In the genomic region with DNA sequence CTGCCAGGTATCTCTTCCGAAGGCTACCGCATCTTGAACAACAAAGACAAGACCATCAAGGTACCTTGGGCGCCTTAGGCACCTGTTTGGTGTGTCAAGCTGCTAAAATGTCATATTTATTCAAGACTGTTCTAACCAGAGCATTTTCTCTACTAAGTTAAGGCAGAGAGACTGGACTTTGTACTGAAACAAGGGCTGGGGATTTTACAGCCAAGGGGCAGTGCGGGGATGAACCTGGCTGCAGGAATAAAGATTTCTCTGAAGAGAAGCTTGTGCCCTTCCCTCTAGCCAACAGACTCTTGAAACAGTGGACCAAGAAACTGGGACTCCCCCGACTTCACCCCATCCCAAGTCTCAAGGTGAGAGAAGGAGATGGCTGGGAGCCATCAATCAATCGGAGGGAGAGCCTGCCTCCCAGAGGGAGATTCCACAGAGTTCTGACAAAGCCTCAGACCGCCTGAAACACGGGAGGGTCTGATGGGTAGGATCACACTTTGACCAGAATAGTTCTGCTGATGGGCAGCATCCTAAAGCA, we compare ENCODE assay signal across 30 mouse cellular contexts. TPM values are rescaled to one million over a fixed set of nuclear protein-coding genes. Genes with fewer than 3 reads are reported as not detected.
DNase-seq lines count a peak whose midpoint lies in the region; ATAC-seq and TF ChIP-seq lines count a peak whose summit lies in the region.
"Had no signal": no experiment of that assay in that cellular context is flagged by ENCODE, and none has a peak within 500 bp of the region (broad histone marks: within the 10 kb centered on the region; RNA-seq: fewer than 3 reads in every experiment).

No protein-coding gene starts in this region.

- TF ChIP-seq CTCF in liver, adult 2 months (IDR thresholded peaks at IDR 0.05; ENCODE audit: low read depth, low read length): no peak
- TF ChIP-seq CTCF in liver, embryonic 14.5 days (IDR thresholded peaks at IDR 0.05; ENCODE audit: low read depth): no peak

- no peak overlapping the region for H3K27ac ChIP-seq in heart, embryonic 12.5 days (ENCODE audit: poor library complexity, severe bottlenecking)
- peak overlapping the region; percentile 61 for H3K27ac ChIP-seq in liver, adult 2 months (replicated peaks; ENCODE audit: insufficient read depth, low read depth, low read length)
- no peak overlapping the region for H3K27ac ChIP-seq in liver, embryonic 11.5 days (ENCODE audit: low read depth, low read length)
- peak overlapping the region; percentile 45 for H3K27ac ChIP-seq in intestine, embryonic 16.5 days (ENCODE audit: low read length)
- H3K27ac ChIP-seq in liver, embryonic 14.5 days: no peak overlapping the region
- H3K27ac ChIP-seq in hindbrain, embryonic 13.5 days: no peak overlapping the region
- H3K27ac ChIP-seq: hindbrain, embryonic 12.5 days; liver, embryonic 13.5 days had no signal

- H3K27me3 ChIP-seq in heart, embryonic 12.5 days (replicated peaks): peaks cover 42% of the 10 kb centered on the region
- H3K27me3 ChIP-seq in liver, adult 2 months (ENCODE audit: control insufficient read depth, insufficient read depth, low read length): no peaks in the 10 kb centered on the region
- peaks cover 15% of the 10 kb centered on the region for H3K27me3 ChIP-seq in liver, embryonic 11.5 days (replicated peaks; ENCODE audit: control insufficient read depth, insufficient read depth, low read length)
- H3K27me3 ChIP-seq in intestine, embryonic 16.5 days (replicated peaks; ENCODE audit: control insufficient read depth, insufficient read depth, low read length): no peaks in the 10 kb centered on the region
- H3K27me3 ChIP-seq in liver, embryonic 14.5 days (ENCODE audit: control insufficient read depth, insufficient read depth, low read length): peaks cover 5% of the 10 kb centered on the region
- peaks cover 31% of the 10 kb centered on the region for H3K27me3 ChIP-seq in hindbrain, embryonic 13.5 days
- H3K27me3 ChIP-seq: CH12.LX had no signal

- H3K4me3 ChIP-seq in heart, embryonic 12.5 days: no peak overlapping the region
- H3K4me3 ChIP-seq in liver, adult 2 months (ENCODE audit: insufficient read depth, low read depth, low read length): peak overlapping the region; percentile 13
- H3K4me3 ChIP-seq in liver, embryonic 11.5 days (ENCODE audit: low read depth, low read length): no peak overlapping the region
- H3K4me3 ChIP-seq in intestine, embryonic 16.5 days (ENCODE audit: low read length): 0 out of 2 replicates have a peak overlapping the region, but pooled peaks have one; percentile 3
- no peak overlapping the region for H3K4me3 ChIP-seq in liver, embryonic 14.5 days (ENCODE audit: insufficient read depth in 1 of 2, low read depth in 2 of 2, low read length in 2 of 2)
- H3K4me3 ChIP-seq in hindbrain, embryonic 13.5 days: no peak overlapping the region
- H3K4me3 ChIP-seq: megakaryocyte, embryonic 14.5 days had no signal

- no peak for TF ChIP-seq POLR2A in liver, adult 2 months (IDR thresholded peaks at IDR 0.05; ENCODE audit: extremely low read depth, insufficient read depth, low read length)

- 68% methylated on average over 8 of the region's 8 CpGs for WGBS in heart, embryonic 12.5 days
- 20% methylated on average over 8 of the region's 8 CpGs for WGBS in liver, adult 2 months
- 67% methylated on average over 8 of the region's 8 CpGs for WGBS in liver, embryonic 11.5 days
- WGBS in intestine, embryonic 16.5 days: 53% methylated on average over 8 of the region's 8 CpGs
- 63% methylated on average over 8 of the region's 8 CpGs for WGBS in liver, embryonic 14.5 days (ENCODE audit: insufficient replicate concordance)
- WGBS in hindbrain, embryonic 13.5 days: 78% methylated on average over 8 of the region's 8 CpGs

- peaks cover 13% of the 10 kb centered on the region; the same call in 1 of the 2 replicates for H3K79me2 ChIP-seq in liver, adult 2 months (ENCODE audit: control insufficient read depth, insufficient read depth, low read length)

- peaks cover 11% of the 10 kb centered on the region for H3K4me1 ChIP-seq in heart, embryonic 12.5 days (replicated peaks)
- peaks cover 17% of the 10 kb centered on the region; the same call in 1 of the 2 replicates for H3K4me1 ChIP-seq in liver, adult 2 months (ENCODE audit: control insufficient read depth, insufficient read depth, low read length)
- H3K4me1 ChIP-seq in liver, embryonic 11.5 days (replicated peaks; ENCODE audit: control insufficient read depth, insufficient read depth, low read length): peaks cover 14% of the 10 kb centered on the region
- peaks cover 33% of the 10 kb centered on the region for H3K4me1 ChIP-seq in intestine, embryonic 16.5 days (ENCODE audit: control insufficient read depth, insufficient read depth, low read length)
- peaks cover 3 to 8% of the 10 kb centered on the region in 2 experiments; a peak in 3 of 4 replicates for H3K4me1 ChIP-seq in liver, embryonic 14.5 days (replicated peaks; ENCODE audit: control insufficient read depth in 2 of 2, insufficient read depth in 2 of 2, low read length in 1 of 2)
- peaks cover 9% of the 10 kb centered on the region for H3K4me1 ChIP-seq in hindbrain, embryonic 13.5 days (replicated peaks)

- ATAC-seq in heart, embryonic 12.5 days (ENCODE audit: insufficient number of reproducible peaks, low FRiP score): no peak
- no peak for ATAC-seq in liver, embryonic 11.5 days (replicated peaks; ENCODE audit: low FRiP score)
- ATAC-seq in intestine, embryonic 16.5 days: peak; percentile 24
- no peak for ATAC-seq in liver, embryonic 14.5 days (ENCODE audit: insufficient read depth)
- ATAC-seq in hindbrain, embryonic 13.5 days (ENCODE audit: low FRiP score): no peak
- ATAC-seq: forebrain, embryonic 14.5 days; lung, postnatal 0 days had no signal

- H3K4me2 ChIP-seq in heart, embryonic 12.5 days: no peak overlapping the region
- no peak overlapping the region for H3K4me2 ChIP-seq in liver, embryonic 11.5 days
- peak overlapping the region; percentile 81 for H3K4me2 ChIP-seq in intestine, embryonic 16.5 days (ENCODE audit: low read depth, low read length)
- peak overlapping the region; percentile 18; the same call in 1 of the 2 replicates for H3K4me2 ChIP-seq in liver, embryonic 14.5 days (ENCODE audit: low read depth)
- no peak overlapping the region for H3K4me2 ChIP-seq in hindbrain, embryonic 13.5 days

- no peak overlapping the region for H3K9ac ChIP-seq in heart, embryonic 12.5 days
- peak overlapping the region; percentile 39 for H3K9ac ChIP-seq in liver, adult 2 months (ENCODE audit: low read depth, low read length)
- no peak overlapping the region for H3K9ac ChIP-seq in liver, embryonic 11.5 days (ENCODE audit: low read depth, low read length)
- H3K9ac ChIP-seq in intestine, embryonic 16.5 days (ENCODE audit: low read depth, low read length): peak overlapping the region; percentile 56; the same call in 1 of the 2 replicates
- H3K9ac ChIP-seq in liver, embryonic 14.5 days (replicated peaks): no peak overlapping the region
- H3K9ac ChIP-seq in hindbrain, embryonic 13.5 days: no peak overlapping the region

- H3K9me3 ChIP-seq in heart, embryonic 12.5 days (replicated peaks): no peaks in the 10 kb centered on the region
- H3K9me3 ChIP-seq in liver, embryonic 11.5 days (ENCODE audit: control insufficient read depth, low read length): no peaks in the 10 kb centered on the region
- H3K9me3 ChIP-seq in intestine, embryonic 16.5 days (ENCODE audit: control insufficient read depth, low read length): no peaks in the 10 kb centered on the region
- no peaks in the 10 kb centered on the region for H3K9me3 ChIP-seq in liver, embryonic 14.5 days (ENCODE audit: control insufficient read depth, low read length)
- no peaks in the 10 kb centered on the region for H3K9me3 ChIP-seq in hindbrain, embryonic 13.5 days
- H3K9me3 ChIP-seq: heart, embryonic 10.5 days; hindbrain, embryonic 12.5 days; liver, embryonic 13.5 days; megakaryocyte, embryonic 14.5 days had no signal

- peak; percentile 85 for DNase-seq in heart, adult 11 months
- peak; percentile 85 for DNase-seq in liver, adult 2 months (ENCODE audit: extremely low read depth, low read depth, low spot score)
- DNase-seq in liver, embryonic 11.5 days (ENCODE audit: low spot score): no peak
- DNase-seq in liver, embryonic 14.5 days (ENCODE audit: low read depth in 3 of 3, low spot score in 3 of 3): no peak
- no peak for DNase-seq in adrenal gland, postnatal 25 days
- DNase-seq: adrenal gland, adult 8-10 months; cerebellum, adult 11 months; cerebellum, adult 9-10 months; cerebellum, postnatal 36 days; gastrocnemius, postnatal 14 days; heart, postnatal 36 days; layer of hippocampus, postnatal 36 days; liver, embryonic 13.5 days; lung, postnatal 4 days; midbrain, embryonic 14.5 days; thymus, postnatal 14 days had no signal

- TF ChIP-seq EP300 in liver, embryonic 14.5 days (IDR thresholded peaks at IDR 0.05; ENCODE audit: low read depth): no peak

- peaks cover 13% of the 10 kb centered on the region for H3K36me3 ChIP-seq in heart, embryonic 12.5 days
- peaks cover 18% of the 10 kb centered on the region for H3K36me3 ChIP-seq in liver, adult 2 months (ENCODE audit: control insufficient read depth, insufficient read depth, low read length)
- no peaks in the 10 kb centered on the region for H3K36me3 ChIP-seq in liver, embryonic 11.5 days (ENCODE audit: control insufficient read depth, insufficient read depth, low read length)
- peaks cover 3% of the 10 kb centered on the region; the same call in 1 of the 2 replicates for H3K36me3 ChIP-seq in intestine, embryonic 16.5 days (ENCODE audit: control insufficient read depth, insufficient read depth, low read length)
- peaks cover 4% of the 10 kb centered on the region; the same call in 1 of the 2 replicates for H3K36me3 ChIP-seq in liver, embryonic 14.5 days (replicated peaks; ENCODE audit: control insufficient read depth, insufficient read depth, low read depth)
- H3K36me3 ChIP-seq in hindbrain, embryonic 13.5 days: peaks cover 18% of the 10 kb centered on the region
- H3K36me3 ChIP-seq: hindbrain, embryonic 12.5 days had no signal

RNA-seq across cellular contexts. Expression of gene Marc1, which starts 0.7 kb away (rescaled TPM):
- 0.14 and 0.24 TPM in 2 replicates for polyA plus RNA-seq in heart, embryonic 12.5 days (2016; fragmentation: Nextera tagmentation; extraction: Ambion mirVana)
- 345 and 386 TPM in 2 replicates for total RNA-seq in liver, adult 2 months (2014; rRNA removed)
- polyA plus RNA-seq in liver, adult 2 months (2012; rRNA removed): 395 and 462 TPM in 2 replicates
- 3.9 and 5.1 TPM in 2 replicates for polyA plus RNA-seq in liver, embryonic 11.5 days (2014; fragmentation: Nextera tagmentation; extraction: Ambion mirVana)
- 1.1 and 1.5 TPM in 2 replicates for polyA plus RNA-seq in intestine, embryonic 16.5 days (2015; fragmentation: Nextera tagmentation; extraction: Ambion mirVana)
- polyA plus RNA-seq in liver, embryonic 14.5 days (2012; rRNA removed): 10.2 and 10.3 TPM in 2 replicates
- 22.6 and 28.6 TPM in 2 replicates for polyA plus RNA-seq in liver, embryonic 14.5 days (2014; fragmentation: Nextera tagmentation; extraction: Ambion mirVana)
- total RNA-seq in adrenal gland, postnatal 25 days (2021): 1.4 and 4.4 TPM in 2 replicates
- 0.09 and 0.17 TPM in 2 replicates for polyA plus RNA-seq in hindbrain, embryonic 13.5 days (2015; fragmentation: Nextera tagmentation; extraction: Ambion mirVana)
- total RNA-seq: CH12.LX; granulocyte monocyte progenitor cell, adult 5-6 weeks; heart, postnatal 36 days; left cerebral cortex, postnatal 10 days; monocyte, adult 5-6 weeks had no signal
- polyA plus RNA-seq: embryonic facial prominence, embryonic 11.5 days; forebrain, embryonic 14.5 days; hindbrain, embryonic 12.5 days; limb, embryonic 11.5 days had no signal

RNA-seq across cellular contexts. Expression of gene Marc2, which starts 34.5 kb away (rescaled TPM):
- 92.5 and 95.8 TPM in 2 replicates for polyA plus RNA-seq in heart, embryonic 12.5 days (2016; fragmentation: Nextera tagmentation; extraction: Ambion mirVana)
- 563 and 653 TPM in 2 replicates for total RNA-seq in liver, adult 2 months (2014; rRNA removed)
- 365 and 397 TPM in 2 replicates for polyA plus RNA-seq in liver, adult 2 months (2012; rRNA removed)
- 240 and 250 TPM in 2 replicates for polyA plus RNA-seq in liver, embryonic 11.5 days (2014; fragmentation: Nextera tagmentation; extraction: Ambion mirVana)
- 404 and 475 TPM in 2 replicates for polyA plus RNA-seq in intestine, embryonic 16.5 days (2015; fragmentation: Nextera tagmentation; extraction: Ambion mirVana)
- polyA plus RNA-seq in liver, embryonic 14.5 days (2012; rRNA removed): 53.3 and 58.6 TPM in 2 replicates
- polyA plus RNA-seq in liver, embryonic 14.5 days (2014; fragmentation: Nextera tagmentation; extraction: Ambion mirVana): 227 TPM in 2 replicates
- 257 and 310 TPM in 2 replicates for total RNA-seq in adrenal gland, postnatal 25 days (2021)
- polyA plus RNA-seq in hindbrain, embryonic 13.5 days (2015; fragmentation: Nextera tagmentation; extraction: Ambion mirVana): 110 and 119 TPM in 2 replicates

Comparison
In these comparisons a context has a peak if more than half of its experiments do, and no peak if none do; other contexts are left out.
1. DNase-seq: peak in heart, adult 11 months (single experiment) and liver, adult 2 months (single experiment); none in liver, embryonic 11.5 days (single experiment), liver, embryonic 14.5 days (0 of 3) and adrenal gland, postnatal 25 days (single experiment).
2. H3K27ac ChIP-seq: peak in liver, adult 2 months (single experiment) and intestine, embryonic 16.5 days (single experiment); none in heart, embryonic 12.5 days (single experiment), liver, embryonic 11.5 days (single experiment), liver, embryonic 14.5 days (single experiment) and hindbrain, embryonic 13.5 days (single experiment).
3. H3K4me2 ChIP-seq: peak in intestine, embryonic 16.5 days (single experiment) and liver, embryonic 14.5 days (single experiment); none in heart, embryonic 12.5 days (single experiment), liver, embryonic 11.5 days (single experiment) and hindbrain, embryonic 13.5 days (single experiment).
4. H3K4me3 ChIP-seq: peak in liver, adult 2 months (single experiment) and intestine, embryonic 16.5 days (single experiment); none in heart, embryonic 12.5 days (single experiment), liver, embryonic 11.5 days (single experiment), liver, embryonic 14.5 days (0 of 2) and hindbrain, embryonic 13.5 days (single experiment).
5. H3K9ac ChIP-seq: peak in liver, adult 2 months (single experiment) and intestine, embryonic 16.5 days (single experiment); none in heart, embryonic 12.5 days (single experiment), liver, embryonic 11.5 days (single experiment), liver, embryonic 14.5 days (single experiment) and hindbrain, embryonic 13.5 days (single experiment).
6. RNA of gene Marc1, which starts 0.7 kb away (polyA plus RNA-seq): 395 to 462 TPM in liver, adult 2 months; 10.2 to 28.6 TPM in liver, embryonic 14.5 days, 3.9 to 5.1 TPM in liver, embryonic 11.5 days, 1.1 to 1.5 TPM in intestine, embryonic 16.5 days, 0.14 to 0.24 TPM in heart, embryonic 12.5 days and 0.09 to 0.17 TPM in hindbrain, embryonic 13.5 days; every median in the first group is over 10 times any median in the second.